ENCODE assay signal across 8 mouse cellular contexts in genomic region chr11:113619420-113620080, GRCm38 (mm10). TPM values are rescaled to one million over a fixed set of nuclear protein-coding genes. Genes with fewer than 3 reads are reported as not detected.
DNase-seq lines count a peak whose midpoint lies in the region; ATAC-seq and TF ChIP-seq lines count a peak whose summit lies in the region.

No protein-coding gene starts in this region.

- H3K4me1 ChIP-seq in embryonic facial prominence, embryonic 11.5 days (ENCODE audit: control insufficient read depth, insufficient read depth, low read length) = peaks cover 9% of the 10 kb centered on the region
- H3K4me1 ChIP-seq in hindbrain, embryonic 15.5 days (replicated peaks) = peaks cover 31% of the 10 kb centered on the region
- H3K4me1 ChIP-seq in midbrain, embryonic 16.5 days (ENCODE audit: control insufficient read depth, insufficient read depth, low read length) = peaks cover 25% of the 10 kb centered on the region

- H3K9me3 ChIP-seq in embryonic facial prominence, embryonic 11.5 days (replicated peaks; ENCODE audit: control insufficient read depth, low read length) = no peaks in the 10 kb centered on the region
- H3K9me3 ChIP-seq in hindbrain, embryonic 15.5 days = no peaks in the 10 kb centered on the region
- H3K9me3 ChIP-seq in midbrain, embryonic 16.5 days (replicated peaks; ENCODE audit: control insufficient read depth, low read length, poor library complexity, severe bottlenecking) = no peaks in the 10 kb centered on the region

- H3K27ac ChIP-seq in layer of hippocampus, adult 2 months = peak overlapping the region; percentile 89
- no peak overlapping the region for H3K27ac ChIP-seq in embryonic facial prominence, embryonic 11.5 days (replicated peaks; ENCODE audit: low read depth, low read length)
- H3K27ac ChIP-seq in hindbrain, embryonic 15.5 days (replicated peaks) = peak overlapping the region; percentile 42; the same call in 1 of the 2 replicates
- H3K27ac ChIP-seq in midbrain, embryonic 16.5 days (ENCODE audit: low read length) = no peak overlapping the region

- peak overlapping the region; percentile 97 for H3K4me2 ChIP-seq in embryonic facial prominence, embryonic 11.5 days (ENCODE audit: low read depth, low read length)
- H3K4me2 ChIP-seq in hindbrain, embryonic 15.5 days = peak overlapping the region; percentile 98
- H3K4me2 ChIP-seq in midbrain, embryonic 16.5 days (ENCODE audit: low read length) = peak overlapping the region; percentile 90

- no peak for TF ChIP-seq CTCF in layer of hippocampus, adult 2 months (conservative IDR thresholded peaks at IDR 0.05)

- WGBS in embryonic facial prominence, embryonic 11.5 days = 2% methylated on average over 31 of the region's 31 CpGs
- WGBS in hindbrain, embryonic 15.5 days = 2% methylated on average over 31 of the region's 31 CpGs
- WGBS in midbrain, embryonic 16.5 days = under 1% methylated on average over 31 of the region's 31 CpGs

- H3K4me3 ChIP-seq in layer of hippocampus, adult 2 months = peak overlapping the region; percentile 71
- H3K4me3 ChIP-seq in embryonic facial prominence, embryonic 11.5 days (ENCODE audit: low read depth, low read length) = peak overlapping the region; percentile 44
- H3K4me3 ChIP-seq in hindbrain, embryonic 15.5 days = peak overlapping the region; percentile 58
- peak overlapping the region; percentile 64 for H3K4me3 ChIP-seq in midbrain, embryonic 16.5 days (ENCODE audit: low read depth, low read length)

- H3K36me3 ChIP-seq in embryonic facial prominence, embryonic 11.5 days (replicated peaks; ENCODE audit: control insufficient read depth, insufficient read depth, low read depth, low read length) = no peaks in the 10 kb centered on the region
- no peaks in the 10 kb centered on the region for H3K36me3 ChIP-seq in hindbrain, embryonic 15.5 days
- no peaks in the 10 kb centered on the region for H3K36me3 ChIP-seq in midbrain, embryonic 16.5 days (ENCODE audit: control insufficient read depth, insufficient read depth, low read length)

- no peak for DNase-seq in layer of hippocampus, adult 2 months (ENCODE audit: low spot score in 2 of 2)
- no peak for DNase-seq in layer of hippocampus, adult 9-11 months
- DNase-seq in embryonic facial prominence, embryonic 11.5 days (ENCODE audit: low spot score) = no peak
- DNase-seq in left cerebral cortex, postnatal 4 days = no peak
- DNase-seq in right cerebral cortex, postnatal 14 days = no peak
- no peak for DNase-seq in thymus, postnatal 4 days

- H3K27me3 ChIP-seq in embryonic facial prominence, embryonic 11.5 days (ENCODE audit: control insufficient read depth, insufficient read depth, low read length) = peaks cover 26% of the 10 kb centered on the region
- no peaks in the 10 kb centered on the region for H3K27me3 ChIP-seq in hindbrain, embryonic 15.5 days
- peaks cover 16% of the 10 kb centered on the region for H3K27me3 ChIP-seq in midbrain, embryonic 16.5 days (ENCODE audit: control insufficient read depth, insufficient read depth, low read depth, low read length)

- no peak for ATAC-seq in embryonic facial prominence, embryonic 11.5 days (replicated peaks; ENCODE audit: insufficient number of reproducible peaks, low FRiP score, low TSS enrichment, low read depth)
- peak; percentile 13 for ATAC-seq in hindbrain, embryonic 15.5 days (ENCODE audit: low FRiP score, low read depth)
- peak; percentile 55 for ATAC-seq in midbrain, embryonic 16.5 days

- peak overlapping the region; percentile 57 for H3K9ac ChIP-seq in embryonic facial prominence, embryonic 11.5 days (replicated peaks; ENCODE audit: low read length)
- peak overlapping the region; percentile 64 for H3K9ac ChIP-seq in hindbrain, embryonic 15.5 days
- H3K9ac ChIP-seq in midbrain, embryonic 16.5 days (ENCODE audit: low read depth, low read length) = peak overlapping the region; percentile 83

- intact Hi-C loops in left cerebral cortex, postnatal 4 days (cut with DNase I) = no loop called here

RNA-seq across cellular contexts. Expression of gene Sstr2, which starts 0.4 kb away (rescaled TPM):
- total RNA-seq in layer of hippocampus, adult 2 months (2021) = 10 to 100 TPM; 22.0 to 23.2 TPM
- 3.3 and 3.4 TPM in 2 replicates for polyA plus RNA-seq in embryonic facial prominence, embryonic 11.5 days (2014; fragmentation: Nextera tagmentation; extraction: Ambion mirVana)
- polyA plus RNA-seq in hindbrain, embryonic 15.5 days (2015; fragmentation: Nextera tagmentation; extraction: Ambion mirVana) = 26.8 and 28.1 TPM in 2 replicates
- 15.5 and 17.3 TPM in 2 replicates for polyA plus RNA-seq in midbrain, embryonic 16.5 days (2015; fragmentation: Nextera tagmentation; extraction: Ambion mirVana)
- total RNA-seq in left cerebral cortex, postnatal 4 days (2021) = 10 to 100 TPM; 21.2 to 23.0 TPM

RNA-seq across cellular contexts. Expression of gene Cog1, which starts 29.4 kb away (rescaled TPM):
- 10 to 100 TPM; 59.5 to 63.2 TPM for total RNA-seq in layer of hippocampus, adult 2 months (2021)
- 26.1 and 28.4 TPM in 2 replicates for polyA plus RNA-seq in embryonic facial prominence, embryonic 11.5 days (2014; fragmentation: Nextera tagmentation; extraction: Ambion mirVana)
- polyA plus RNA-seq in hindbrain, embryonic 15.5 days (2015; fragmentation: Nextera tagmentation; extraction: Ambion mirVana) = 39.4 and 42.6 TPM in 2 replicates
- polyA plus RNA-seq in midbrain, embryonic 16.5 days (2015; fragmentation: Nextera tagmentation; extraction: Ambion mirVana) = 32.4 and 36.3 TPM in 2 replicates
- total RNA-seq in left cerebral cortex, postnatal 4 days (2021) = 10 to 100 TPM; 36.2 to 36.4 TPM

RNA-seq across cellular contexts. Expression of gene Slc39a11, which starts 30.3 kb away (rescaled TPM):
- 10 to 100 TPM; 21.7 to 23.1 TPM for total RNA-seq in layer of hippocampus, adult 2 months (2021)
- 12.5 and 14.5 TPM in 2 replicates for polyA plus RNA-seq in embryonic facial prominence, embryonic 11.5 days (2014; fragmentation: Nextera tagmentation; extraction: Ambion mirVana)
- polyA plus RNA-seq in hindbrain, embryonic 15.5 days (2015; fragmentation: Nextera tagmentation; extraction: Ambion mirVana) = 34.2 and 35.0 TPM in 2 replicates
- polyA plus RNA-seq in midbrain, embryonic 16.5 days (2015; fragmentation: Nextera tagmentation; extraction: Ambion mirVana) = 37.6 and 38.5 TPM in 2 replicates
- 10 to 100 TPM; 23.5 to 26.1 TPM for total RNA-seq in left cerebral cortex, postnatal 4 days (2021)

Comparison
In these comparisons a context has a peak if more than half of its experiments do, and no peak if none do; other contexts are left out.
1. H3K27ac ChIP-seq: peak in layer of hippocampus, adult 2 months (single experiment) and hindbrain, embryonic 15.5 days (single experiment); none in embryonic facial prominence, embryonic 11.5 days (single experiment) and midbrain, embryonic 16.5 days (single experiment).
2. Peak in every context shown above with its lines, with median percentiles within 50 percentile points of each other: H3K4me3 ChIP-seq, H3K4me2 ChIP-seq and H3K9ac ChIP-seq.